Mouse (Mus musculus) lung, embryonic 16.5 days (tissue): ENCODE measurements around the gene Pex6. TPM values are rescaled to one million over a fixed set of nuclear protein-coding genes. Genes with fewer than 3 reads are reported as not detected.

Experiments
- ATAC-seq: fragments of 200-750 bp; cut with Nextera tagmentation; 2 replicates; pipeline ENCODE4 v1.8.0; 2017; ENCODE audit warnings: low read depth, mild to moderate bottlenecking, moderate library complexity
- H3K27ac ChIP-seq: fragments of 300-500 bp; sonication (generic); 2 replicates; pipeline ENCODE4 v1.5.1; 2014; ENCODE audit warnings: mild to moderate bottlenecking, control low read depth, low read length
- H3K27me3 ChIP-seq: fragments of 300-500 bp; sonication (generic); 2 replicates; pipeline ENCODE4 v1.6.1; 2014; ENCODE audit warnings: low read depth, low read length, mixed read lengths; ENCODE audit not compliant: control insufficient read depth, insufficient read depth
- H3K36me3 ChIP-seq: fragments of 300-500 bp; sonication (generic); 2 replicates; pipeline ENCODE4 v1.6.1; 2014; ENCODE audit warnings: low read length; ENCODE audit not compliant: control insufficient read depth, insufficient read depth
- H3K4me1 ChIP-seq: fragments of 300-500 bp; sonication (generic); replicated peaks from 2 replicates; pipeline ENCODE4 v1.6.1; 2014; ENCODE audit warnings: low read length, mixed read lengths; ENCODE audit not compliant: control insufficient read depth, insufficient read depth
- H3K4me2 ChIP-seq: fragments of 300-500 bp; sonication (generic); 2 replicates; pipeline ENCODE4 v1.6.1; 2014; ENCODE audit warnings: low read depth, low read length, control low read depth
- H3K4me3 ChIP-seq: fragments of 300-500 bp; sonication (generic); 2 replicates; pipeline ENCODE4 v1.5.1; 2014; ENCODE audit warnings: mild to moderate bottlenecking, low read length, control low read depth
- H3K9ac ChIP-seq: fragments of 300-500 bp; sonication (generic); 2 replicates; pipeline ENCODE4 v1.6.1; 2014; ENCODE audit warnings: low read length, control low read depth
- H3K9me3 ChIP-seq: fragments of 300-500 bp; sonication (generic); 2 replicates; pipeline ENCODE4 v1.6.1; 2016; ENCODE audit warnings: low read length; ENCODE audit not compliant: control insufficient read depth
- WGBS: fragments of 180-500 bp; shearing (Covaris S2); extraction: QIAGEN DNeasy Blood & Tissue Kit; methylation state at CpG from one replicate; pipeline ENCODE4 v1.1.7; 2014; 5-methylcytosine and 5-hydroxymethylcytosine counted together
- polyA plus RNA-seq: library from polyadenylated mRNA; unstranded; fragments of >200 nt; fragmentation: Nextera tagmentation; extraction: Ambion mirVana; gene quantifications from 2 replicates; pipeline ENCODE4 v1.2.1, GENCODE M21; 2015

The Pex6 gene
- polyA plus RNA-seq, result 22.1 and 24.2 TPM in 2 replicates

DNA sequence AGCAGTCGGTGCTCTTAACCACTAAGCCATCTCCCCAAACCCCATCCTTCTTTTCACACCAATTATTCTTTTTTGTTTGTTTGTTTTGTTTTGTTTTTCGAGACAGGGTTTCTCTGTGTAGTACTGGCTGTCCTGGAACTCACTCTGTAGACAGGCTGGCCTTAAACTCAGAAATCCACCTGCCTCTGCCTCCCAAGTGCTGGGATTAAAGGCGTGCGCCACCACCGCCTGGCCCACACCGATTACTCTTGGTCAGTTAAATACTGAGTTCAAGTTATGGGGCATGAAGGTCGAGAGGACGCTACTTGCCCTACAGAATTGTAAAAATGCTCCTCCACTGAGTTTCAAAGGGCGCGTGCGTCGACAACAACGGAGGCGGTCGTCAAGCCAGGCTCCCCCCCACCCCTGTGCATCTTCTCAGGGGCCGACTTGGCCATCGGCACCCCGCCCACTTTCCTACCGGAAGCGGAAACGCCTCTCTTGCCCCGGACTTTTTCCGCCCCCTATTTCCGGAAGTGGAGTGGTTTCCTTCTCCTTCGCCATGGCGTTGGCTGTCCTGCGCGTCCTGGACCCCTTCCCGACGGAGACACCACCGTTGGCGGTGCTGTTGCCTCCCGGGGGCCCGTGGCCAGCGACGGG is at the start of gene Pex6:
Gene Pex6 (plus strand): TSS at position 505 of the 639 bp plus-strand sequence.
- no peaks in the 10 kb centered on the region for H3K27me3 ChIP-seq
- peak within 1 kb of the TSS; percentile 82 for H3K27ac ChIP-seq
- H3K36me3 ChIP-seq, result peaks cover 14% of the 10 kb centered on the region
- H3K4me3 ChIP-seq, result peak within 1 kb of the TSS; percentile 98
- peaks cover 6% of the 10 kb centered on the region for H3K4me1 ChIP-seq
- peak within 1 kb of the TSS; percentile 81 for H3K4me2 ChIP-seq
- 6% methylated on average over 36 of the region's 36 CpGs for WGBS
- peak within 1 kb of the TSS; percentile 95 for H3K9ac ChIP-seq
- peak; percentile 93 for ATAC-seq
- no peaks in the 10 kb centered on the region for H3K9me3 ChIP-seq

DNA sequence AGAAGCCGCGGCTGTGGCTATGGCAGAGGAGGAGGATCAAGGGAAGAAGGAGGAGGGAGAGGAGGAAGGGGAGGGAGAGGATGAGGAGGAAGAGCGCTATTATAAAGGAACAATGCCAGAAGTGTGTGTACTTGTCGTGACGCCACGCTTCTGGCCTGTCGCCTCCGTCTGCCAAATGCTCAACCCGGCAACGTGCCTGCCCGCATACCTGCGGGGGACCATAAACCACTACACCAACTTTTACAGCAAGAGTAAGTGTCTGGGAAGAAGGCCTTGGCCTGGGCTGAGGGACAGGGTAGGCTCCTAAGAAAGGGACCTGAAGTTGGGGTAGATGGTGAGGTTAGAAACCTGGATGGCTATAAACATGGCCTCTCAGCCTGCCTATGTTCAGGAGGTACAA is 49.3 kb upstream of the Pex6 start:
- Histone ChIP-seq H3K27me3 (no peaks in the 10 kb centered on the region), H3K4me3 (no peak overlapping the region), H3K36me3 (peaks cover 67% of the 10 kb centered on the region), H3K4me2 (no peak overlapping the region), H3K9ac (no peak overlapping the region), H3K27ac (no peak overlapping the region), H3K4me1 (no peaks in the 10 kb centered on the region), H3K9me3 (no peaks in the 10 kb centered on the region)
- ATAC-seq, result no peak
- WGBS, result 86% methylated on average over 12 of the region's 12 CpGs

DNA sequence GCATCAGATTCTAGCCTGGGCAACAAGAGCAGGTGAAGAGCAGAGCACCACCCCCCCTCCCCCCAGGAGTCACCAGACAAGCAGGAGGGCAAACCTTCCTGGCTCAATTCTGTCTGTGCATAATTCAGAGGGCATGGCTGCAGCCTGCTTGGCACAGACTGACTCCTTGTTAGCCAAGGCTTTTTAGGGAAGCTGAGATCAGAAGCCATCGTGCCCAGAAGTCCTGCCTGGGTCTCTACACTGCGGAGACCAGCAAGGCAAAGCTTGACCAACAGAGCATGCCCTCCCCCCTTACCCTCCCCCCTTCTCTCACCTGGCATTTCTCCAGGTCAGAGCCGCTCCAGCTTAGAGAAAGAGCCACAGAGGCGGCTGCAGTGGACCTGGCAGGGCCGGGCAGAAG is 48.5 kb upstream of the Pex6 start:
- WGBS, result 76% methylated on average over 5 of the region's 5 CpGs
- Histone ChIP-seq H3K4me2 (no peak overlapping the region), H3K4me3 (no peak overlapping the region), H3K27me3 (no peaks in the 10 kb centered on the region), H3K27ac (no peak overlapping the region), H3K9ac (no peak overlapping the region), H3K9me3 (no peaks in the 10 kb centered on the region), H3K36me3 (peaks cover 62% of the 10 kb centered on the region), H3K4me1 (no peaks in the 10 kb centered on the region)
- ATAC-seq, result no peak

DNA sequence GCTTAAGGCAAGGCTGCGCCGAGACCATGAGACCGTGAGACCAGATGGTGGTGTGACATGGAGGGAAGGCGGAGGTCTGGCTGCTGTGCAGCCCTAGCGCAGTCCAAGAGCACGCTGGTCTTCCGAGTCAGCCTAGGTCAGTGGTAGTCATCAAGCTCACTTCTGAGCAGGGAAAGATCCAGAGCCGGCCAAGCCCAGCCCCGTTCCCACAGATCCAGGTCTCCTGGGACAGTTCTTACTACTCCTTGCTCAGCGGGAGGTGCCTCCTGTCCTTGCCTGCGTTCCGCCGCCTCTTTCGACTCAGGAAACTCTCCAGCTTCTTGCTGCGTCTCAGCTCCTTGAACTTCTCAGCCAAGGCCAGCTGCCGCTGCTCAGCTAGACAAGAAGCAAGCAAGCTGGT is 43.6 kb upstream of the Pex6 start:
- H3K27ac ChIP-seq, result no peak overlapping the region
- no peaks in the 10 kb centered on the region for H3K27me3 ChIP-seq
- WGBS, result 88% methylated on average over 16 of the region's 16 CpGs
- no peaks in the 10 kb centered on the region for H3K9me3 ChIP-seq
- no peak for ATAC-seq
- H3K4me3 ChIP-seq, result no peak overlapping the region
- H3K9ac ChIP-seq, result no peak overlapping the region
- no peak overlapping the region for H3K4me2 ChIP-seq
- peaks cover 38% of the 10 kb centered on the region for H3K36me3 ChIP-seq
- no peaks in the 10 kb centered on the region for H3K4me1 ChIP-seq

DNA sequence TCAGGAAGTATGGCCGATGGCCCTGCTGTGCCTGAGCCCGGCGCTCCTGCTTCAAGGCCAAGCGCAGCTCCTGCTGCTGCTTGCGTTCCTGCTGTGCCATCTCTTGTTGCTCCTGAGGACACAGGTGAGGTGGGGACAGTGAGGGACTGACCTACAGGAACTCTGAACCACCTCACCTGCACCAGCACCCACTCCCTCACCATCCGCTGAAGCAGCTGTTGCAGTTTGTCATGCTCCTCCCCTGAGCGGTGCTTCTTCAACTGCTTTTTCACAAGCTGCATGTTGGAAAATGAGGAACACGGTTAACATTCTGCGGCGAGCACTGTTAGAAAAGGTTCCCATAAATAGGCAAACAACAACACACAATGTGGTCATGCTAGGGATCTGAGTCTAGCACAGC is 41.4 kb upstream of the Pex6 start:
- H3K4me3 ChIP-seq, result no peak overlapping the region
- peaks cover 22% of the 10 kb centered on the region for H3K36me3 ChIP-seq
- no peak overlapping the region for H3K27ac ChIP-seq
- no peak overlapping the region for H3K9ac ChIP-seq
- no peak overlapping the region for H3K4me2 ChIP-seq
- no peaks in the 10 kb centered on the region for H3K9me3 ChIP-seq
- 94% methylated on average over 10 of the region's 10 CpGs for WGBS
- H3K4me1 ChIP-seq, result peaks cover 10% of the 10 kb centered on the region
- ATAC-seq, result no peak
- H3K27me3 ChIP-seq, result no peaks in the 10 kb centered on the region

DNA sequence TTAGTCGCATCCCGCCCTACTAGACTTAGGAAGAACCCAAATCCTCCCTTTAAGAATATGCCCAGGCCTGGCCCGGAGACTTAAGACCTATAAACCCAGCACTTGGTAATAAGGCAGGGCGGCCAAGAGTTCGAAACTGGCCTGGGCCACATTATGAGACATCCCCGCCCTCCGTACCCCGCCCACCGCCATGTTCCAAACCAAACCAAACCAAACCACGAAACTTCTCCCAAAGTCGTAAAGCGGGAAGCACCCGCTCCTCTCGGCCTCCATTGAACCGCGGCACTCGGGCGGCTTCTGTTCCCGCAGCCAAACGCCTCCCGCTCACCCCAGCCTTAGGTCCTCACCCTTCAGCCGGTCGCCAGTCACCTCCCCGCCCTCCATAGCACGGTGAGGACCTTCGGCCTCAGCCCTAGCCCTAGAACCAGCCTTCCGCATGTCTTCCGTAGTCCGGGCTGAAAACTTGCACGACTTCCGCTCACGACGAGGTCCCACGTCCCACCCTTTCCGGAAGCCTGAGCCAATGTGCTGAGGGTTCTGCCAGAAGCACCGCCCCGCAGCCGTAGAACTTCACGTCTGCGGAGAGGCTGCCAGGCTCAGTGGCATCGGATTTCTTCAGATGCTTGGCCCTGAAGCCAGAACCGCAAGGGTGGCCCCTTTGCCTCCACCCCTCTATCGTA is 37.3 kb upstream of the Pex6 start, which contains the start of gene Rrp36:
Gene Rrp36 (minus strand): TSS at position 503 of the 680 bp plus-strand sequence.
- H3K27me3 ChIP-seq, result no peaks in the 10 kb centered on the region
- peak within 1 kb of the TSS; percentile 76 for H3K9ac ChIP-seq
- H3K27ac ChIP-seq, result peak within 1 kb of the TSS; percentile 86
- H3K36me3 ChIP-seq, result peaks cover 29% of the 10 kb centered on the region
- no peaks in the 10 kb centered on the region for H3K9me3 ChIP-seq
- H3K4me1 ChIP-seq, result peaks cover 17% of the 10 kb centered on the region
- peak within 1 kb of the TSS; percentile 81 for H3K4me3 ChIP-seq
- peak; percentile 95 for ATAC-seq
- WGBS, result under 1% methylated on average over 43 of the region's 43 CpGs
- H3K4me2 ChIP-seq, result peak within 1 kb of the TSS; percentile 86

DNA sequence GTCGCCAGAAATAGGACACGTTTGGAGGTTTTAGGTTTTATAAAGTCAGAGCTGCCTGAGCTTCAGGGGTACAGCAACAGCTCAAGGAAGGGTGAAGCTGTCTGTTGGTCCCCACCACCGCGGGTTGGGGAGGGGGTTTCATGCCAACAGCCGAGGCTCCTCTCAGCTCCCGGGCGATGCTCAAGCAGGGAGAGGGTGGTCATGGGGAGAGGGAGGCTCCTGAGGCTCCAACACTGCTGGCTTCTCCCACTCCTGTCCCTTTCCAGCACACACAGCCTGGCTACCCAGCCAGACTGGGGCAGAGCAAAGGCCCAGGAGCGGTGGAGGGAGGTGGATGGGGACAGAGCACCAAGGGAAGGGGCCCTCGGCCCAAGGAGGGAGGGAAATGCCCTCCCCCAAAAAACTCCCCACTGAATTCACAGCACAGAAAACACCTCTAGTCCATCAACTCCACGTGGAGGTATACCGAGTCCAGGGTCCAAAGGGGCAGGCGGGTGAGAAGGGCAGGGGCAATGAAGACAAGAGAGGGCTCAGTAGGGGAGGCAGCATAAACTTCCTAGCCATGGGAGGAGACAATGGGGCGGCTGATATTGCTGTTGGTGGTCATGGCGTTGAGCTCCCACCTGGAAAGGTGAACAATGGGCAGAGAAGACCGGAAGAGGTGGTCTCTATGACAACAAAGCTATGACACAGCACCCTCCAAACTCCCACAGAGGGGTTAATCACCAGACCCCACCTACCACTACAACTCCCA is 36.6 kb upstream of the Pex6 start:
- peaks cover 24% of the 10 kb centered on the region for H3K4me1 ChIP-seq
- peak overlapping the region; percentile 60 for H3K9ac ChIP-seq
- peak overlapping the region; percentile 86 for H3K4me2 ChIP-seq
- H3K36me3 ChIP-seq, result peaks cover 23% of the 10 kb centered on the region
- 20% methylated on average over 15 of the region's 15 CpGs for WGBS
- H3K4me3 ChIP-seq, result peak overlapping the region; percentile 81
- H3K27ac ChIP-seq, result peak overlapping the region; percentile 86
- no peak; the same call in 1 of the 2 replicates for ATAC-seq
- no peaks in the 10 kb centered on the region for H3K27me3 ChIP-seq
- no peaks in the 10 kb centered on the region for H3K9me3 ChIP-seq

DNA sequence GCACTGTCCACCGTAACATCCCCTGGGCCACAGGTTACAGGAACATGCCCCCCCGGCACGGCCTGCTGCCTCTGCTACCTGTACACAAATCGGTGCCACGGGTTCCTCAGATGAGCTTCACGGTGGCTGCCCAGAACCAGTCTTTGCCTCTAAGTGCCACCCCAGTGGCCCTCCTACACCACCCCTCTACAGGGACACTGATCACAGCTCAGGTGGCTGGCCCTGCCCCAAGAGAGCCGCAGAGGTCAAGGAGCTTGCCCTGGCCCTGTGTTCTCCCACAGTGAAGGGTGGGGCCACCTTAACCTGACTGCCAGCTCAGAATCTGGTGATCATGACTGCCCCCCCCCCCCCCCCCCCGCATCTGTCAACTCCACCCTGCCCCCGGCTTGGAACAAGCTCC is 32.8 kb upstream of the Pex6 start, which contains the start of gene Mea1:
Gene Mea1 (plus strand): TSS at position 378 of the 400 bp plus-strand sequence.
- Histone ChIP-seq H3K4me3 (peak within 1 kb of the TSS; percentile 71), H3K9ac (peak within 1 kb of the TSS; percentile 74), H3K4me1 (peaks cover 29% of the 10 kb centered on the region), H3K9me3 (no peaks in the 10 kb centered on the region), H3K27me3 (no peaks in the 10 kb centered on the region), H3K36me3 (peaks cover 24% of the 10 kb centered on the region), H3K4me2 (peak within 1 kb of the TSS; percentile 88), H3K27ac (no peak within 1 kb of the TSS)
- ATAC-seq, result no peak
- WGBS, result 81% methylated on average over 8 of the region's 9 CpGs

DNA sequence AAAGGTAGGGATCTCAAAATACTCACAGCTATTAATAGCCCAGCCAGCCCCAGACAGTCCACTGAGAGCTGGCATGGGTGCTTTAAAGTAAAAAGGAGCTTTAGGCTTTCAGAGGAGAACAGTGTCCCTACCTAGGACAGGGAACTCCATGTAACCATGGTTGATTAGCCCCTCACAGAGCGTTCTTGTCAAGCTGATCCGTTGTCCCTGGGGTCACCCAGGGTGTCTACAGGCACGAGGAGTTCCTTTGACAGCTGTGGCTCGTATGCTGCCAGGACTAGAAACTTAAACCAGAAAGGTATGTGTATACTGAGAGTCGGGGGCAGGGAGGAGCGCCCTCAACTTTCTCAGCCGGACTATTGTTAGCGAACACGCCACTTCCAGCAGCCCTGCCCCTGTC is 32.4 kb upstream of the Pex6 start:
- peak overlapping the region; percentile 74 for H3K9ac ChIP-seq
- H3K4me2 ChIP-seq, result peak overlapping the region; percentile 88
- H3K27me3 ChIP-seq, result no peaks in the 10 kb centered on the region
- WGBS, result 27% methylated on average over 9 of the region's 9 CpGs
- ATAC-seq, result no peak
- no peak overlapping the region for H3K27ac ChIP-seq
- no peak overlapping the region for H3K4me3 ChIP-seq
- H3K36me3 ChIP-seq, result peaks cover 29% of the 10 kb centered on the region
- H3K4me1 ChIP-seq, result peaks cover 27% of the 10 kb centered on the region
- no peaks in the 10 kb centered on the region for H3K9me3 ChIP-seq
